Mouse (Mus musculus) lung, postnatal 4 days (tissue): Measurements from ENCODE around the gene Ranbp3.

Experiments used
- DNase-seq, 2 experiments: peaks; one replicate each; pipeline ENCODE4 v3.0.0; 2021

The Ranbp3 gene

GRCm38 (mm10) chr17:56681791-56682190 is 8.7 kb downstream of the Ranbp3 start:
- DNase-seq, result no peak

- DNase-seq, result no peak
Observed at GRCm38 (mm10) chr17:56682880-56683279, 9.8 kb downstream of the Ranbp3 start.

- DNase-seq, result no peak
Observed at GRCm38 (mm10) chr17:56683546-56684140, 10.5 kb downstream of the Ranbp3 start.

- DNase-seq, result no peak
Observed at GRCm38 (mm10) chr17:56684649-56685048, 11.6 kb downstream of the Ranbp3 start.

- no peak for DNase-seq
Observed at GRCm38 (mm10) chr17:56686801-56687200, 13.7 kb downstream of the Ranbp3 start.

GRCm38 (mm10) chr17:56688045-56688444 is 15.0 kb downstream of the Ranbp3 start:
- no peak for DNase-seq

- DNase-seq, result no peak
Observed at GRCm38 (mm10) chr17:56688689-56689088, 15.6 kb downstream of the Ranbp3 start.

- no peak for DNase-seq
Observed at GRCm38 (mm10) chr17:56693395-56693794, 20.3 kb downstream of the Ranbp3 start.

GRCm38 (mm10) chr17:56693851-56694310 is 20.8 kb downstream of the Ranbp3 start:
- DNase-seq, result peak; percentile 50 to 62

GRCm38 (mm10) chr17:56700451-56700850 is 27.4 kb downstream of the Ranbp3 start:
- no peak for DNase-seq

GRCm38 (mm10) chr17:56703038-56703437 is 29.9 kb downstream of the Ranbp3 start:
- DNase-seq, result no peak

- no peak for DNase-seq
Observed at GRCm38 (mm10) chr17:56706515-56706914, 33.4 kb downstream of the Ranbp3 start.

- no peak for DNase-seq
Observed at GRCm38 (mm10) chr17:56708692-56709091, 35.6 kb downstream of the Ranbp3 start.

GRCm38 (mm10) chr17:56709708-56710107 is 36.6 kb downstream of the Ranbp3 start:
- no peak for DNase-seq

- DNase-seq, result no peak
Observed at GRCm38 (mm10) chr17:56715360-56715759, 42.3 kb downstream of the Ranbp3 start.

GRCm38 (mm10) chr17:56715914-56716654 is 43.0 kb downstream of the Ranbp3 start:
- no peak for DNase-seq

- peak; percentile 97 to 98 for DNase-seq
Observed at GRCm38 (mm10) chr17:56716655-56717362, 43.7 kb downstream of the Ranbp3 start.

GRCm38 (mm10) chr17:56717363-56718058 is 44.4 kb downstream of the Ranbp3 start, which contains the start of the genes Ndufa11 and Vmac:
Gene Ndufa11 (plus strand): TSS chr17:56717767.
Gene Vmac (minus strand): TSS chr17:56718022.
- DNase-seq, result peak; percentile 95 to 97

GRCm38 (mm10) chr17:56722441-56722840 is 49.3 kb downstream of the Ranbp3 start:
- DNase-seq, result no peak

- no peak for DNase-seq
Observed at GRCm38 (mm10) chr17:56723419-56724161, 50.5 kb downstream of the Ranbp3 start.

- DNase-seq, result no peak
Observed at GRCm38 (mm10) chr17:56727029-56727649, 54.0 kb downstream of the Ranbp3 start.

GRCm38 (mm10) chr17:56727659-56728058 is 54.6 kb downstream of the Ranbp3 start:
- no peak for DNase-seq
